Mouse (Mus musculus): ENCODE measurements at regions not wholly inside any gene's neighbourhood (a gene's known extent, or its start where the extent isn't known, plus 50 kb on each side); places are given as distances from the start of the nearest gene placed in this dataset.
A peak's percentile ranks its signal among the peaks of the same experiment; 100 is the strongest.

DNA sequence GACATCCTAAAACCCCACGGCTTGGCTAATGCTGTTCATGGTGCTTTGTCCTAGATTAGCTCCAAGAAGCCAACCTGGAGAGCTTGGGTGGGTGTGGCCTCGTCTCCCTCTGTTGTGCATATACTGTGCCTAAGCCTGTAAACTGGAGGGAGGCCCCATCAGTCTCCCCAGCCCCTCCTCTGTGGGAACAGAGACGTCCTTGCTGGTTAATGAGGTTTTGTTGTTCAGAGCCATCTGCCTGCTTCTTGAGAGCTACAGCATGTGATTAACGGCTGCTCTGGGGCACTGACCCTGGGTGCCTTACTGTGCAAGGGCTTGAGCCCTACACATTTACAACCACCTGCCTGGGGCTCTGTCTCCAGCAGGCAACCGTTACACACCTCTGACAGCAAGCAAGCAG is 143.9 kb upstream of the Gm3448 start:
- DNase-seq: no peak

DNA sequence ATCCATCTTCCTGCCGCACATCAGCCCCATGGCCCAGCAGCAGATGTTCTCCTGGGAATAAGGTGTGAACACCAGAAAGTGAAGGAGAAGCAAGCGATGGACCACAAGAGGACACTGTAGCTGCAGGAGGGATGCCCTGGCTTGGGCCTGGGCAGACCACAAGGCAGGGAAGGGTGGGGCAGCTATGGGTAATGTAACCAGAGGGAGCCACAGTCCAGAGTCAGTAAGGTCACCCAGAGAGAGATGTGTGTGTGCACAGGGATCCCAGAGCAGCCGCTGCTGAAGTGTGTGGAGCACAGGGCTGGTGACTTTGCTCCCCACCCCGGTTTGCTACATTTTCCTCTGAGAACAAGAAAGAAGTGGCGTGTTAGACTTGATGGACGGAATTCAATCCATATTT is 142.5 kb upstream of the Gm3448 start:
- DNase-seq: no peak

DNA sequence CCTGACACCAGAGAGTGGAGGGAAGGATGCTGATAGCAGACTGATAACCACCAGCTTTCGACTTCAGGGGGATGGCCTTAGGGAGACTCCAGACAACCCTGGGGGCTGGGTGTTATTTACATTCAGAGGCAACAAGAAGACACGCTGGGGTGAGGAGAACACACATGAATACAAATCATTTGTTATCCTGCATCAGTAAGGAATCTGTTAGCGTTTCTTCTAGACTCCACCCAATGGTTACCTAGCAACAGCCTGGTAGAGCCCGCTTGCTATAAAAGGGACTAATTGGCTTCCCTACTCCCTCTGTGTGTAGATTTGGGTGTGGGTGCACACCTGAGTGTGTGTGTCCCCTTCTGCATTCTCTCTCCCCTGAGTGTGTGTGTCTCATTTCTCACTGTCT is 140.8 kb upstream of the Gm3448 start:
- no peak for DNase-seq

DNA sequence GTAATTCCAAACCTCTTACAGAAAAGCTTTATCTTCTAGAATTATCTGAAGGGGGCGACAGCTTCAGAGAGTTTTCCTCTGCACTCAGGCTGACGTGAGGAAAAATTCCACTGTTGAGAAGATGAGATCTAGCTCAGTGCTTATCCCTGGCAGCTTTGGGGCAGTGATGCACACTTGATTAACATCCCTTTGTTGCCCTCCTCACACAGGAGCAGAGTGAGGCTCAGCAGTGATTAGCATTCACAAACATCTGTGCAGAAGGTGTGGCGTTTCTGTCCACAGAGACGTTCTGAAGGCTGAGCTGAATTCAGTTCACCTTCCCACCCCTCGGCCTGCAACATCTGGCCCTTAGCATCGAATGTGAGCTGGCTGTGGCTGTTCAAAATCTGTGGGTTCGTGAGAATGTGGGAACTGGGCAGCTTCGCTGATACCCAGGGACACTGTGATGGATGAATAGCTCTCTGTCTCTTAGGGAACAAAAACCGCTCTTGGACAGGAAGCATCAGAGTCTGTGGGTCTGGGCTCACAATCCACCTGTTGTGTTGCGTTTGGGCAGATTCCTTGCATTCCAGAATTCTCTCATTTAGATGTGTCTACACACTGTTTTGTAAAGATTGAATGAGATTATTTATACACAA is 139.0 kb upstream of the Gm3448 start:
- DNase-seq: no peak

DNA sequence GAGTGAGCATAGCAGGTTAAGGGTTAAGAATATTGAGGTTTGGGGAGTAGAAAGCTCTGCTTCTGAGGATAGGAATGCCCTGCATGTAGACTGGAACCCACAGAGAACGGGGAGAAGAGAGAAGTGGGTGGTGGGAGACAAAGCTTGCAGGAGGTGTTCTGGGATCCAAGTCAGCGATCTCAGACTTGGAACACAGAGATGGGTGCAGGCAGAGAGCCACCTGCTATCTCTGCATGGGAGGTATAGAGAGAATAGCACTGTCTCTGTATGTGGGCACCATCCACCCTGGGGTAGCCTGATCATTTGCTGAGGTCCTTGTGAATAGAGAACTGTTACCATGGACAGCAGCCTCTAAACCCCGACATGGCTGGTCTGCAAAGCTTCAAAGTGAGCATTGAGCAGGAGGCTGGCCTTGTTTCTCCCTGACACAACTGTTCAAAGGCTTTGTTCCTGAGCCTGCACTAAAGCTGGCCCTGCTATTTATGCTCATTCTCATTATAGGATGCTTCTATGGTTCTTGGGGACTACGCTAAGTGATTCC is 138.1 kb upstream of the Gm3448 start:
- DNase-seq: no peak

DNA sequence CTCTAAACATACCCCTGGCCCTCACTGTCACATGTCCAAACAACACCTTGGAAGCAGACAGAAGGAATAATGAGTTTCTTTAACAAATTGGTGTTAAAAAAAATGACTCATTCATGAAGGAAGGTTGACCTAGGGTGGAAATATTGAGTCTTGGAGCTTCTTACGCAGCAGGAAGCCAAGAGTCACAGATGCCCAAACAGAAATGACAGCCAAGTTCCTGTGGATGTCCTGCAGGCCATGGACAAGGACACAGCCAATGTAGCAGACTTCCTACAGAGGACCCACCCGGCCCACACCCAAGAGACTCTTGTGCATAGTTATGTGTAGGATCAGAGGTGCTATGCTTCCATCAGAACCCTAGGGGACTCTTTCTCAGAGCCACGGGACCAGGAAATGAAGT is 136.1 kb upstream of the Gm3448 start:
- no peak for DNase-seq

DNA sequence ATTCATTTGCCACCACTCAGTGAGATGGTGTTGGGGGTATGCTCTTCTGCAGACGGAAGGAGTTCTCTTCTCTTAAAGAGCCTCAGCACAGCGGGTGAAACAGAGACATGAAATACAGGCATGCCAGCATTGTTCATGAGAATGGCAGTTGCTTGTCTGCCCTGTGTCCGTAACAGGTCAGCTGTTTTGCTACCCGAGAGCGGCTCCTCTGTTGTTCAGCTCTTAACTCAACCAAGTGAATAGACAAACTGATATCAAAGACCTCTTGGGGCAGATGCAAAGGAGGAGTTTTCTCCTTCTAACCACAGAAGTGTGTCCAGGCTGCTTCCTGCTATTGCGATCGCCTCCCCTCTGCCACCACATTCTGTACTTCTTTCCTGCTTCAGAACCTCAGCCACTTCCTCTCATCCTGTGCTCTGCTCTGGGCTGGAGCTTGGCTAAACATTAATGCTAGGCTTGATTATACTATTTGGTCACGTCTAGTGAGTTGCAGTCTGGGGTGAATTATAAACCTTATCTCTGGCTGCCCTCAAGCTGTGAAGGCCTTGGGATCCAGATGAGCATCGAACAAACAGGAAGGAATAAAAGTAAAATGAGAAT is 133.1 kb upstream of the Gm3448 start:
- no peak for DNase-seq

DNA sequence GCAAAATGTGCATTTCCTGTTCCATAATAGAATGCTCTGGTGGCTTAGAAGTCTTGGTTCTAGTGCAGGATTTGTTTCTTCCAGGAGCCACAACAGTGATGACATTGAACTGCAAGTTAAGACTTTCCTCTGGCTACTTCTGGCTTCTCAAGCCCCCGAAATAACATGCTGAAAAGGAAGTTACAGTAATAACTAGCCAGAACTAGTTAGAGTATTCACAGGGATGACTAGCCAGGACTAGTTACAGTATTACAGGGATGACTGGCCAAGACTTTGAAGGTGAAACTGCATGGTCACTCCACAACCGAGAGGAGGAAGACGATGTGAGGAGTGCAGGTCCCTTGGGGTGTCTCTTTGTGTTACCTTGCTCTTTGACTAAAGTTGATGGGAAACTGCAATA is 126.6 kb upstream of the Gm3448 start:
- DNase-seq: no peak

DNA sequence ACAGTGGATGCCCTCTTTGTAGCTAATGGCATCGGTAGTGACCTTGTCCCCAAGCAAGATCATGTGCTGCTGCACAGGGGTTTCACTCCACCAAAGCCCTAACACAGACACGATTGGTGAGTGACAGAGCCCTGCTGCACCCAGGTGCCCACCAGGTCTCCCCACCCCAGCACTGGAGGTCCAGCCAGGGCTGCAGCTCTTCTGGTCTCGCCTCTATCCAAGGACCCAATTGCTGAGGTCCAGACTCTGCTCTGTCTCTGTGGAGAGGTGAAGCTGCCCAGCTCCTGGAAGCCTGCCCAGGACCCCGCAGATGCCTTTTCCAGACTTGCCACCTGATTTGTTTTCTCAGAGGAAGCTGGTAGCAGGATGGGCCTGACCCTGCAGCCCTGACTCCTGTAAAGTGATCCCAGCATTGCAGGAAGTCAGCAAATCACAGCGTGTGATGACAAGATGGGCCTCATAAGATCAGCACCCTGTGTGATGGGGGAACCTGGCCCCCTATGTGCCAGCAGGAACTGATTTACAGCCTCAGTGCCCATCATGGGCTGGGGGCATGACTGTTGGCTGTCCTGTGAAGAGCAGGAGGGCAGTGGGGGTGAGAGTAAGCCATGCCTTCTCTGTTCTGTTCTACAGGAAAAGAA is 116.5 kb upstream of the Gm3448 start:
- peak; percentile 23 for DNase-seq

DNA sequence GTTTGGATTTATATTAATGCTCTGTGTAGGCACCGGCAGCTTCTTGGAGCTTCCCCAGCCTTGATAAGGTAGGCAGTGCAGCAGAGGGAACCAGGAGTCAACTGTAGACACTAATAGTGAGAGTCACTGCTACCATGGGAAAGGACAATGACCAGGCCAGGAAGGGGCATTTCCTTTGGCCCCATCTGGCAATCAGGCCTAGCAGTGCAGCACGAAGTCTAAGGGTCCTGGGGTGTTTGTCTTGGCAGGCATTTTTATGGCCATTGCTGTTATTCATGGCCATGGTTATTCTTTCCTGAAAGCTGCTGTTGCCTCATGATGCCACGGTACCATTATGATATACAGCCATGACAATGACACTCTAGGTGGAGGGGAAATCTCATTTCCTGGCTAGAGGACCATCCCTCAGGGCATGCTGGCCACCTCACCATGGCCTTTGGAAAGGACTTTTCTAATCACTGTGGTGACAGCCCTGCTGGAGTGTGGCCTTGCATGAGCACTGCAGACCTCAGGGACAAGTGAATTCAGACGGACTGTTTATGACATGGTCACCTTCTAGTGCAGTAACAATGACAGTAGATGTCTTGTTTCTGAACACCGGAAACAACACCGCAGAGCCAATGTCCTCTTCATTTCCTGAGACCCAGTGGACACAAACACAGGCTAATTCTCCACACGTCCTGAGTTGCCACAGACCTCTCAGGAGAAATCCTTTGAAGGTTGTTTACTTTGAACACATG is 111.8 kb upstream of the Gm3448 start:
- DNase-seq: peak; percentile 40

DNA sequence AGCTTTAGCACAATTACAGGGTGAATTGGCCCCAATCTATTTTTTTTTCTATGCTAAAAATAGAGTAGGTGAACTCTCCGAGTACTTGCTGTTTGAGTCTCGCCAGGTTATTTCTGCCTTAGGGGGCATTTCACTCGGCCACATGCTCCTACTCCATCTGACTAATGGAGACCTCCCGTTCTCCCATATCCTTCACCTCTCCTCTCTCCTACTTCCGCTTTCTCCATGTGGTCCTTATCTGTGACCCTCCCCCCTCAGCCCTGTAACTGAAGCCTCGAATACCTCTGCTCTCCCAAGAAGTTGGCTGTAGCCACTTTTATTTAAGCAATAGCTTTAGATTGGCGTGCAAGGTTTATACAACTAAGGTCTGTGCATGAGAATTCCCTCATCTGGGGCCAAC is 111.1 kb upstream of the Gm3448 start:
- DNase-seq: no peak

DNA sequence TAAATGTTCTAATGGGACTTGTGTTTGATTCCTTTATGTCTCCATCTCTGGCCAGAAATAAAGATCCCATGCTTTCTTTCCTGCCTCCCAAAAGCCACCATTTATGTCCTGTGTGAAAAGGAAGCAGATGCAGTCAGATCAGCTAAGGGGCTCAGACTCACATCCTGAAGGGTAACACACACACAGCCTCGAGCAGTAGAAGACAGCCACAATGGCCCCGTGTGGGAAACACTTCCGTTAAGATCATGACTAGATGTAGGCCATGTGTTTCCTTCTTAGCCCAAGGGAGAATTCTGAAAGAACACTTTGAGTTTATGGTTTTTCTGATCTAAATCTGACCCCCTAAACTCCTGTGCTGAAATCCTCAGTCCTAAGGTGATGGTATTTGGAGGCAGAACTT is 110.4 kb upstream of the Gm3448 start:
- no peak for DNase-seq

DNA sequence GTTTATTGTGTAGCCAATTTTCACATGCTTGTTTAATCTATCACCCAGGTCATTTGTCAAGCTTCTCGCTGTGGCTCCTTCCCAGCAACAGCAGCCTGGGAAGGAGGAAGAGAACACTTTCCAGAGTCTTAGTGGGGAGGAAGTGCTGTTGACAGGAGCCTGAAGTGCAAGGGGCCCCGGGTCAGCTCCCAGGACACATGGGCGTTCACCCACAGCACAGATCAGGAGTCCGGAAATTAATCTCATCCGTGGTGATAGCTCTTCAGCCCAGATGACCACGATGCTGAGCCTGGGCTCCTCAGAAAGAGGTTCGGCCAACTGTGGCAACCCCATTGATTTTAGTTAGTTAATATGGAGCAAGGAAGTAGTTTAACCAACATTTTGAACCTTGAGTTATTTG is 105.3 kb upstream of the Gm3448 start:
- DNase-seq: no peak

DNA sequence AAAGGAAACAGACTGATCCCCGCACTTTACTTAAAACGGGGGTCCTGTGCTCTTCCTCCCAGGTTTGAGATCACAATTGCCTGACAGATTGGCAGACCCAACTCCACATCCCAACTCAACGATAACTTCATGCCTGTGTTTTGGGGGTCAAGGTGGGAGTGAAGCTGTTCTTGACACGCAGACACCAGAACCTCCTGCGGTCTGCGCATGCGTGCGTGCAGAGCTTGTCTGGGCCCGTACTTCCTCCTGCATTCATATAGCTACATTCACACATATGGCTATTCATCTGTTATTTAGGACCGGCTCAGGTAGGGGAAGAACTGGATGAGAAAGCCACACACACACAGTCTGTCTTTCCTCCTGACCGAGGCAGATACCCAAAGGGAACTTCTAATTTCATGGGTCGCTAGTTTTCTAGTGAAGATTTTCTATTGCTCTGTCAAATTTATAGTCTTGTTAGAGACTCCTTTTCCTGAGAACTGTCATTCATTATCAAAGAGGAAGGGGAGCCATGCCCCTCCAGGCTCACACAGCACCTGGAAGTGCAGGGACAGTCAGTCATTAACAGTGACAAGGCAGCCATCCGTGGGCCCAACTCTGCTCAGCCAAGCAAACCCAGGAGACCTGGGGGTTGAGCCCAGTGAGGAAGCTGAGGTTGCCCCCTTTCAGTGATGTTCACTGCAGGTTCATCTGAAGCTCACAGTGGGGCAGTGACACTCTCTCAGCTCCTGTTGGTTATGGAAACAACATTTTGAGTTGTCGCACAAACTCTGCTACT is 104.0 kb upstream of the Gm3448 start:
- DNase-seq: peak; percentile 38

DNA sequence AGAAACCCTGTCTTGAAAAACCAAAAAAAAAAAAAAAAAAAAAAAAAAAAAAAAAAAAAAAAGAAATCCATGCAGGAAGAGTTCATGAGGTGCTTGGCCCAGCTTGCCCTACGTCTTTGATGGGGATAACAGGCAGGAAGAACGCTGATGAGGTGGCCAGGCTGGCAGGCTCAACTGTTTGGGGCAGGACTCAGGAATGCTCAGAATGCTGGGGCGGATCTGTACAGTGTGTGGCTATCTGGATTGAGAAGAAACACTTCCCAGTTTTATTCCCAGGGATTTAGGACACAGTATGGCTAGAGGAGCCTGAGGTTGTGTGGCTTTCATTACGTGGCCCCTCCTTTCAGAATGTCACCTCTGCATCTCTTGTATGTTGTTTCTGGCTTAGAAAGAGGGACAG is 99.1 kb upstream of the Gm3448 start:
- no peak for DNase-seq

Measured in kidney, postnatal 10 days (tissue).